Mouse (Mus musculus): ENCODE results near the gene 4930404H24Rik. TPM values are rescaled to one million over a fixed set of nuclear protein-coding genes. Genes with fewer than 3 reads are reported as not detected.
"Not testable (repeated sequence)": the region's sequence is repeated elsewhere in the genome, so short reads cannot be mapped to it uniquely, and the experiment has no call there.

The 4930404H24Rik gene
- total RNA-seq, 1 experiment from 2014 or later = not detected

DNA sequence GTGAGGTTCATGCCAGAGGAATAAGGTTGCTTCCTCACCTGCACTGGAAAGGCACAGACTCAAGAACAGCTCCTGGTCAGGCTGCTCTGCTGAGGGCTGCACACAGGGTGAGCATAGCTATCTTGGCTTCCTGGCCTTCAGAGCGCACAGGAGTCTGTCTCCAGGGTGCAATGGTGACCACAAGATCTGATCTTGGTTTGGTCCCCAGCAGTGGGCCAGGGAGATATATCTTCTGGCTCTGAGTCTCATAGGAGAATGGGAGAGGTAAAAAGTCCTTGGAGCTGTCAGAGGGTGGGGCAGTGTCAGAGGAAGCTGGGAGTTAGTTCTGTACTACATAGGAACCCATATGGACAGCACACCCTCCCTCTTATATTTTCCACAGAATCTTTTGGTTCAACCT, 13.1 kb upstream of the 4930404H24Rik start:
- DNase-seq = no peak

- no peak for DNase-seq
These were observed 11.3 kb upstream of the 4930404H24Rik start for GRCm38 (mm10) chr2:153481108-153481860.

DNA sequence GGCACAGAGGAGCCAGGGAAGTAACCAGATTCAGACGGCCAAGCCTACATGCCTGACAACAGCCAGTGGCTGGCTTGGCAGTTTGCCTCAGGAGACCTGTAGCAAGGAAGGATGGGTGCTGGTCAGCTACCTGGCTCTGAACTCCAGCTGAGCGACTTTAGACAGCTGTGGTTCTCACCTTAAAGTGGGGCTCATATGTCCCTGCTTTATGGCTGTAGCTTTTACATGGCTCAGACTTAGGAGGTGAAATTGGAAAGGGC, 10.8 kb upstream of the 4930404H24Rik start:
- DNase-seq = no peak

- DNase-seq = peak; percentile 80
These were observed 9.2 kb upstream of the 4930404H24Rik start for GRCm38 (mm10) chr2:153483118-153483983.

DNA sequence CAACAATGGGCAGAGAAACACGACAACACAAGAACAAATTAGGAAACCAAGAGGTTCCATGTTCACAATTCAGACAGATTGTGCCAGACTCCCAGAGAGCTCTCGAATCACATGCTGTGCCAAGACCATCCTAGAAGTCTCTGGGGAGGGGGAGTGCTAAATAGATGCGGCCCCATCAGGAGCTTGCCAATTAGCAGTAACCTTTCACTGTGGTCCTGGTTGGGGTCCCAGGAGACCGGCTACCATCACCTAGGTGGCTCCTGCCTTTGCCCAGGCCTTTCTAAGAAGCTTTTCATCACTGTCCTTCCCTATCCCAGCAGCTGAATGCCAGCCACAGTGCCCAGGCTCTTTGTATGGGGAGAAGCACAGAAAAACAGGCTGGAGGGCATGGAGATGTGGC, 8.5 kb upstream of the 4930404H24Rik start:
- DNase-seq = no peak

DNA sequence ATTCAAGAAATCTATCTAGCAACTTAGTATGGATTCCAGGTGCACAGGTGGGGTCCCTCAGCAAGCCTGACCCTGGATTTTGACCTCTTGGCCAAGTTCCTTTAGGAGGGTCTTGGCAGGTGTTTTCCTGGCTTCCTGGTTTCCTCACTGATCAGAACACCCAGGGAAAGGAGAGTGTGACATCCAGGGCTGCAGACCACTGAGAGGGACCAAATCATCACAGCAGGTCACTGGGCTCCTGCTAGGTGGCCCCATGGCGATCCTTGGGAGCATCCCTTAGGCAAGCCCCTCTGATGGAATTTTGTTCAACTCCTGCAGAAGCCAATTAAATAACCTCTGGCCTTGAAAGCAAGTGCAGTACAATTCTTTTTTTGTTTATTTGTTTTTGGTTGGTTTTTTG, 2.5 kb upstream of the 4930404H24Rik start:
- no peak for DNase-seq

GRCm38 (mm10) chr2:153490940-153491339, 1.6 kb upstream of the 4930404H24Rik start:
- peak; percentile 3 for DNase-seq

- DNase-seq = peak; percentile 1
These were observed 945 bp upstream of the 4930404H24Rik start for GRCm38 (mm10) chr2:153491512-153492178.

GRCm38 (mm10) chr2:153492179-153492517, 442 bp upstream of the 4930404H24Rik start:
- no peak for DNase-seq

DNA sequence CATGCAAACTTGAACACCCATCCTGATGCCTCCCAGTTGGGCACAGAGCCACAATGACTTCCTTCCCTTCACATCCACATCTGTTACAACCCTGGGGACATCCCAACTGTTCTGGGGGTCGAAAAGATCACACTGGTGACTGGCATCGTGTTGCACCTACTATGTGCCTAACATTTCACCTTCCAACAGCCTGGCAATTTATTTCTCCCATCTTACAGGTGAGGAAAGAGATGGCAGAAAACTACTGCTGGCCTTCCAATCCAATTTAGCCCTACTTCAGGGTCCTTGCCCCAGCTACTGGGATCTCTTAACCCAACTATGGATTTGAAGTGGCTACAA, 772 bp downstream of the 4930404H24Rik start:
- DNase-seq = no peak

GRCm38 (mm10) chr2:153493781-153494292, 1.2 kb downstream of the 4930404H24Rik start:
- peak; percentile 2 for DNase-seq

DNA sequence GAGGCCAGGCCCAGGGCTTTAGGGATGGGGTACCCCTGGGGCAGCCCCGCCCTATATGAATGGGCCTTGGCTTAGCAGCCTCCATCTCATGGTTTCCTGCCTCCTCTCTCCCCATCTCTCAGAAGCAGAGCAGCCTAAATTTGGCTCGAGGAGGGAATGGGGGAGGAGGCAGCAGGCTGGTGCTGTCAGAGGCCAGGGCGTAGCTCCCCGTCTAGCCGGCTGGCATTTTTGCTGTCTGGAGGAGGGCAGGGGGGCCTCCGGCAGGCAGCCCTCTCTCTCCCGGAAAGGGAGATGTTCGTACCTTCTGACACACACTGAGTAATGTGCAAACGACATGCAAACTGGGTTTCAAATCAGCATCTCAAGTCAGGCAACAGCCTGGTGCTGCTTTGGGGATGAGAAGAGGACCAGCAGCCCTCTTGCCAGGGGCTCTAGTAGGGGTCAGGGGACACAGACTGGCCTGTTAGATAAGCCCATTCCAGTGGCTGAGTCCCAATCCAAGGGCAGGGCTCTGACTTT, 1.8 kb downstream of the 4930404H24Rik start:
- no peak for DNase-seq

DNA sequence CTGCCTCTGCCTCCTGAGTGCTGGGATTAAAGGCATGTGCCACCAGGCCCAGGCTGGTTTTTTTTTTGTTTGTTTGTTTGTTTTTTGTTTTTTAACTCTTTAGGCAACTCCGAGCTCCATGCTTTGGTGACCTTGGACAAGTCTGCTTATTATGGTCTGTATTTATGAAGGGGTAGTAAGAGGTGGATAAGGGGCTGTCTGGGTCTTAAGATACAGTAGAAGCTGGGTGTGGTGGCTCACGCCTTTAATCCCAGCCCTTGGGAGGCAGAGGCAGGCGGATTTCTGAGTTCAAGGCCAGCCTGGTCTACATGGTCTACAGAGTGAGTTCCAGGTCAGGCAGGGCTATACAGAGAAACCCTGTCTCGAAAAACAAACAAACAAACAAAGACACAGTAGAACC, 2.8 kb downstream of the 4930404H24Rik start:
- DNase-seq = not testable (repeated sequence)

GRCm38 (mm10) chr2:153495818-153496217, 3.2 kb downstream of the 4930404H24Rik start:
- DNase-seq = no peak

DNA sequence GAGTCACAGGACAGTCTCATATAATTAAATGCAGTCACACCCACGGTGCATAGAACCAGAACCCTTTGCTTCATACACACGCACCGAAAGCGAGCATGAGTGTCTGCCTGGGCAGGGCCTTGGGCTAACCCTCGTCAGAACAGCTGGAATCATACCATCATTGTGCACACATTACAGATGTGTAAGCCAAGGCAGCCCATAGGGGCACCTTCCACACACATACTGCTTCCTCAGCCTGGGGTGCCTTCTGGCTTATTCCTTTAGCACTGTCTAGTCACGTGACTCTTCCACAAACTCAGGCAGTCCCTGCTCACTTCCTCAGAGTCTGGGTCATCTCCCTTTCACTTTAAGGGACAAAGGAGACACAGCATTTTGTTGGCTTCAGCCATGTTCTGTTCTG, 3.7 kb downstream of the 4930404H24Rik start:
- DNase-seq = no peak

- no peak for DNase-seq
These were observed 4.3 kb downstream of the 4930404H24Rik start for GRCm38 (mm10) chr2:153496898-153497297.

DNA sequence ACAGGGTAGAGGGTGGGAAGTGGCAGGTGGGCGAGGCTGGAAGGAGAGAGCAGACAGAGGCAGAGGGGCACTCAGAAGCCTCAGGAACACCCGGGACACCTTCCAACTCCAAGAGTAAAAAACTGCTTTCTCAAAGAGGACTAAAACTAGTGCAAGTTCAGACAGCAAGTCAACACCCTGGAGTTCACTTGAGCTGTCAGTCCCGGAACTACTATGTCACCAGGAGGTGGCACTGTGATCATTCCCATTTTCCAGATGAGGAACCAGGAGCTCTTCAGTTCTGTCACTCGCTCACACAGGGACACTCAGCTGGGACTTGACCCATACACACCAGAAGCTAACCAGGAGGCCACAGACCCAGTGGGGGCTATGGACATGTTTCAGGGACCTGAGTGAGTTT, 6.6 kb downstream of the 4930404H24Rik start:
- peak; percentile 43 for DNase-seq

DNA sequence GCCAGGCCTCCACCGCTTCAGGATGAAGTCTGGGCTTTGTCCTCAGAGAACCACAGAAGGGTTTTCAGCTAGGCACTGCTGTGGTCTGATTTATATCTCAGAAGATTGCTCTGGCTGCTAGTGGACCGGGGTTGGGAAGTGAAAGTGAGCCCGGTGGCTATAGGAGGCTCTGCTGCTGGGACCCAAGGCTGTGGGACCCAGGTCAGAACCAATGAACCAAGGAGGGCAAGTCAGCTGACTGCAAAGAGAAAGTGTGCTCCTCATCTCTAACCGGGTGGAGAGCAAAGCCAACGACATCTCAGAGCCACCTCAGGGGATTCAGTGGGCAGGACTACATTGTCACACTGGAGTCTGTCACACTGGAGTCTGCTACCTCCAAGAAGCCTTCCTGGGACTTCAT, 13.8 kb downstream of the 4930404H24Rik start:
- no peak for DNase-seq

DNA sequence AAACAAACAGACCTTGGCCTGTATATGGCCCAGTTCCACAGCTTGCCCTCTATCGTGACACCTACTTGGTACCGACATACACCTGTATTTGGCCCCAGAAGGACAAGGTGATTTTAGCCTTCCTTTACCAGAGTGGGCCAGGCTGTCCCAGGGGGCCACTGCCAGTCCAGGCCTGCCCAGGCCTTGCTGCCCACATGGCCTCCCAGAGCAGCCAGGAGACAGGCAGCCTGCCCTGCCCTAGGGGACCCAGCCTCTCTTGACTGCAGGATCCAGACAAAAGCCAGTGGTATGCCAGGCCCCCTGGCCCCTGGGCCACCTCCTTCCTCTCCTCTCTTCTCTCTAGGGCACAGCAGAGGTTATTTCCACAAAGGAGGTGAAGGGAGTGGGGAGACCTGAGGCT, 15.4 kb downstream of the 4930404H24Rik start:
- DNase-seq = no peak

DNA sequence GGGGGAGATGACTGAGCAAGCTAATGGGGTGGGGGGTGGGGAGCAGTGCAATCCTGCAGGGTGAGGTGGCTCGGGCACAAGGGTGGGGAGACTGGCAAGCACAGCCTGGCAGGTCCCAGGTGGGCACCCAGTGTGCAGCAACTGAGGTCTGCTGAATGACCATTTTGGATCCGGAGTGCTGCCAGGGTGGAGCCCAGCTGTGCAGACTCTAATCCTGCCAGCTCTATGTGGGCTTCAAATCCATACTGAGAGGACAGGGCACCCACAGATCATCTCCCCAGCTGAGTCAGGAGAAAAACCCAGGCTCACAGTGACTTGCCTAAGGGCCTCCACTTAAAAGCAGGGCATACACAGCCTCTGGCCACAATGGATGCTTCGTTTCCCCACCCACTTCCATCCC, 15.8 kb downstream of the 4930404H24Rik start:
- no peak for DNase-seq

DNA sequence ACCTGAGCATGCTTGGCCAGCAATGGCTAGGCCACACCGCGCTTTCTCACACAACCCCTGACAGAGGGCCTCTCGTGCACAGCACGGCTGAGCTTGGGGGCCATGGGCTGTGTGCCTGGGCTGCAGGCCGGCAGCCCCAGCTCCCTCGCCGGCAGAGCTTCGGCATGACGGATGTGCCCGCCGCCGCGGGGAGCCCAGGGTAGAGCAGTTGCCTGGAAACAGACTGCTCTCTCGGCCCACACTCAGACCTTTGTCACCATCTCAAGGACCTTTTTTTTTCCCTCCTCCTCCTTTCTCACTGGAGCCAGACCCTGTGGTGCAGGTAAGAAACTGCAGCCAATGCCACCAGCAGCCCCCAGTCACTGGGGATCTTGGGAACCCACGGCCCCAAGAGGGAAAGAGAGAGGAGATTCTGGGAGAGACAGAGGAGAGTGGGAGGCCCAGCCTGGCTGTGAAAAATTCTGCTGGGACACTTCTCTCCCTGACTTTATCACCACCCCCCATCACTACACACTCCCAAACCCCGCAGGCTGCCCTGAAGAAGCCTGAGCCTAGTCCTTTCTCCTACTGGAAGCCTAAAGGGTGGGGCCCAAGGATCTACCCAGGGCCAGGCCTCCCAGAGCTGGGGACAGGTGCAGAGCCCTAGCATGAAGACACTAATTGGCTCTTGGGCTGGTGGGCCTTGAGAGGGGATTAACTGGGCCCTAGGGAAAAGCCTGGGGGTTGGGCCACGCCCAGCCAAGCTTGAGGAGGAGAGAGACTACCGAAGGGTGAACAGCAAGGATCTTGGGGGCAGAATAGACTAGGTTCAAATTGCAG, 16.8 kb downstream of the 4930404H24Rik start:
- DNase-seq = peak; percentile 68

DNA sequence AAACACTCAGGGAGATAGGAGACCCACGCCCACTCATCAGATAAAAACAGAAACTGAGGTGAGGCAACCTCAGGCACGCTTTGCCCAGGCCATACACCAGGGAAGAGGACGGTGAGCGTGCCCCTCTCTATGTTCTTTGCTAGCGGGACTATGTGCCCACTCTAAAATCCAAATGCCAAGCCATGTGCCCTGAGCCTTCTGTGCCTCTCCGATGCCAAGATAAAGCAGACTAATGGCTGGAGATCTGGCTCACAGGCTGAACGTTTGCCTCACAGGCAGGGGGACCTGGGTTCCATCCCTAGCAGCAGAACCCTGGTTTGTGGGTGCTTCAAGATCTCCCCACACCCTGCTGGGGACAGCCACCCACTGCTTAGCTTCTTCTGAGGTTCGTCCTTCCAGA, 17.5 kb downstream of the 4930404H24Rik start:
- no peak for DNase-seq

Data from adrenal gland, postnatal 25 days (tissue).